In genomic region chr6:86767465-86767864, GRCm38 (mm10) we compare ENCODE assay signal across 20 mouse cellular contexts.
"Had no signal": no experiment of that assay in that cellular context is flagged by ENCODE, and none has a peak within 500 bp of the region (broad histone marks: within the 10 kb centered on the region; RNA-seq: fewer than 3 reads in every experiment).

No protein-coding gene starts in this region.

- H3K27me3 ChIP-seq: limb, embryonic 13.5 days; liver, embryonic 12.5 days; liver, embryonic 15.5 days; lung, embryonic 15.5 days; neural tube, embryonic 12.5 days; neural tube, embryonic 15.5 days had no signal

- H3K4me3 ChIP-seq: limb, embryonic 10.5 days; limb, embryonic 13.5 days; liver, embryonic 12.5 days; liver, embryonic 15.5 days; lung, embryonic 15.5 days; neural tube, embryonic 12.5 days; neural tube, embryonic 15.5 days had no signal

- H3K27ac ChIP-seq: limb, embryonic 10.5 days; limb, embryonic 13.5 days; liver, embryonic 12.5 days; liver, embryonic 15.5 days; lung, embryonic 15.5 days; macrophage; neural tube, embryonic 12.5 days; neural tube, embryonic 15.5 days had no signal

- H3K4me1 ChIP-seq: limb, embryonic 10.5 days; limb, embryonic 13.5 days; liver, embryonic 12.5 days; neural tube, embryonic 12.5 days; neural tube, embryonic 15.5 days had no signal

- DNase-seq: kidney, adult 18-20 months; kidney, adult 9 months; kidney, postnatal 14 days; kidney, postnatal 4 days; liver; lung, adult 18-20 months; lung, postnatal 14 days; midbrain, embryonic 14.5 days; retina, postnatal 1 day; right cerebral cortex, postnatal 25 days; thymus, postnatal 25 days had no signal

- H3K36me3 ChIP-seq: limb, embryonic 10.5 days; limb, embryonic 13.5 days; liver, embryonic 12.5 days; lung, embryonic 15.5 days; neural tube, embryonic 12.5 days; neural tube, embryonic 15.5 days had no signal

- H3K9me3 ChIP-seq: limb, embryonic 10.5 days; limb, embryonic 13.5 days; liver, embryonic 12.5 days; liver, embryonic 15.5 days; lung, embryonic 15.5 days; neural tube, embryonic 12.5 days; neural tube, embryonic 15.5 days had no signal

- H3K9ac ChIP-seq: limb, embryonic 13.5 days; liver, embryonic 12.5 days; liver, embryonic 15.5 days; lung, embryonic 15.5 days; neural tube, embryonic 12.5 days; neural tube, embryonic 15.5 days had no signal

- H3K4me2 ChIP-seq: limb, embryonic 13.5 days; liver, embryonic 12.5 days; liver, embryonic 15.5 days; lung, embryonic 15.5 days; neural tube, embryonic 12.5 days; neural tube, embryonic 15.5 days had no signal

- ATAC-seq: inflammation-experienced regulatory T-cells, adult 6 months; liver, embryonic 12.5 days had no signal
